Mouse (Mus musculus): ENCODE data around the gene Gm8909.
"Not testable (repeated sequence)": the region's sequence is repeated elsewhere in the genome, so short reads cannot be mapped to it uniquely, and the experiment has no call there.

GRCm38 (mm10) chr17:36120839-36121238 is 47.5 kb downstream of the Gm8909 start:
- TF ChIP-seq POLR2A, CTCF (IDR thresholded peaks at IDR 0.05; ENCODE audit: extremely low read depth, insufficient read depth, low read length): not testable (repeated sequence)
